Mouse (Mus musculus): ENCODE data around the gene Plk4.
"Not testable (repeated sequence)": the region's sequence is repeated elsewhere in the genome, so short reads cannot be mapped to it uniquely, and the experiment has no call there.

The Plk4 gene

DNA sequence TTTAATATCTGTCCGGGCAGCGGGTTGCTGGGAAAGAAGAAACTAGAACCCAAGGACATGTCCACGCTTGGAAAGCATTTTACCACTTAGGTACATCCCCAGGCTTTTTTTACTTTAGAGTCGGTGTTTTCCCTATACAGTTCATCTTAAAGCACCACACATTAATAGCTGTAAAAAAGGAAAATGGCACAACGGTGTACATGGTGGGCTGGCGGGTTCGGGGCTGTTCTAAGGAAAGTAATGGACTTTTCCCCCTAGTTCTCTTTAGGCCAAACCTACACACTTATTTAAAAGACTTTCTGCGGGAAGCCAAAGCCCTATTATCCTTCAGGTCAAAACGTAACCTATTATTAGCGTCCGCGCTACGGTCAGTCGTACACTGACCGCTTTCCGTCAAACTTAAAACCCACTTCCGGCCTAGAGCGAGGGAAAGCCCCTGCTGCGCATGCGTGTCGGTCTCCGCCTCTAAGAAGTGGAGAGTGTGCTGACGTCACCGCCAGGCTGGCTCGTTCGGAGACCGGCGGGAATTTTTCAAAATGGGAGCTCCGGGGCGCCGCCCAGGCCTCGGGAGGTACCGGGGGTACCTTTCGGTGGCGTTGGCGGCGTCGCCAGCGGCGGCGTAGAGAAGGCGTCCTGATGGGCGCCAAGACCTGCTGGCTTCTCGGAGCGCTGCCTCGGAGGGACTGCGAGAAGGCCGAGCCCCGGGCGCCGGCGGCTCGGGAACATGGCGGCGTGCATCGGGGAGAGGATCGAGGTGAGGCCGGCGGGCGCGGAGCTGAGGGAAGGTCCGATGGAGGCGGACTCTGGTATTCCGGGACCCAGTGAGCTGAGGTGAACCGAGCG, at the start of gene Plk4:
Plk4 (plus strand) TSS at position 490 of the 843 bp plus-strand sequence.
- DNase-seq, result peak; percentile 98

DNA sequence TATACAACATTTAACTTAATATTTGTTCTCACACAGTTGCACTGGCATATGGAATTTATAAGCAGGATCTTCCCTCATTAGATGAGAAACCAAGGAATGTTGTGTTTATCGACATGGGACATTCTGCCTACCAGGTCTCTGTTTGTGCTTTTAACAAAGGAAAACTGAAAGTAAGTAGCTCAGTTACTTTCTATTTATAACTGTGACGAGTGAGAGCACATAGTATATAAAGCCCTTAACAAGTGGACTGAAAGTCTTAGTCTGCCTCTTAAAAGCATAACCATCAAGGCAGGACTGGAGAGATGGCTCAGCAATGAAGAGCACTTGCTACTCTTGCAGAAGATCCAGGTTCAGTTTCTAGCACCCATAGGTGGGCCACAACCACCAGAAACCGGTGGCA, 39.1 kb upstream of the Plk4 start:
- DNase-seq, result no peak

DNA sequence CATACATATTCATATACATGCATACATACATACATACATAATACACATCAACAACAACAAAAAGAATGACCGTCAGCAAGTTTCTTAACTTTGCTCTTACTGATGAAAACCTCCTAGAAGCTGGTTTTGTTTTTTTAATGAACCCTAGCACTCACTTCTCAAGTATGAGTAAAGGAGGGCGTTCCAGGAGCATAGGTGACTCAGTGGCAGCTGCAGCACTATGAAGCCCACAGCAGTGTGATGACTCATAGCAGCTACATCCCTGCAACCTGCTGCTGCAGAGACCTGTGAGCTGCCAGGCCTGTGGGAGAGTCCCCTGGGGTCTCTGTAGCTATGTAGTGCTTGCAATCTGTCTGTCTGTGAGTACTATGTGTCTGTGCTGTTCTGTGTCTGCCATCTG, 38.5 kb upstream of the Plk4 start:
- no peak for DNase-seq

DNA sequence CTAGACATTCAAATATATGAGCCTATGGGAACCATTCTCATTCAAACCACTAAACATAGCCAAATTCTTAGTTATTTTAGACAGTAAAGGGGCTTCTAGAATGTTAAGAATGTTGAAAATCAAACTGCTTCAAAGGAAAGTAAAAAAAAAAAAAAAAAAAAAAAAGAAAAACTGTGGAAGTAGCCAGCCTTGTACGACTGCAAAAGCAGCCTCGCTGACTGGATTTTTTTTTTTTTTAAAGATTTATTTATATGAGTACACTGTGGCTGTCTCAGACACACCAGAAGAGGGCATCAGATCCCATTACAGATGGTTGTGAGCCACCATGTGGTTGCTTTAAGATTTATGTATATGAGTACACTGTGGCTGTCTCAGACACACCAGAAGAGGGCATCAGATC, 6.0 kb upstream of the Plk4 start:
- DNase-seq, result no peak

DNA sequence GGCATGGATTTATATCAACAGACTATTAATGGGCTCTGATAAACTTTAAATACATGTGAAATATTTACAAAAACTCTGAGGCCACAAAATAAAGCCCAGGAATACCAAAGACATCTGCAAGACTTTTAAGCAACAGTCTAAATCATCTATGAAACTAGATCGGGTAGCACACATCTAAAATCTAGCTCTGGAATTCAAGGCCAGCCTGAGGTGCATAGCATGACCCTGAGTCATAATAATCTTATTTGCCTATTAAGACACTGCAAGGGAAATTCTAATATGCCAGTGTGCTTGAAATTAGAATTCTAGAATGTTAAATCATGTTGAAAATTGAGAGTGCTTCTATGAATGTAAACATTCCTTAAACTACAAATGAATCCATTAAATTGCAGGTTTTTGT, 1.8 kb upstream of the Plk4 start:
- DNase-seq, result no peak

DNA sequence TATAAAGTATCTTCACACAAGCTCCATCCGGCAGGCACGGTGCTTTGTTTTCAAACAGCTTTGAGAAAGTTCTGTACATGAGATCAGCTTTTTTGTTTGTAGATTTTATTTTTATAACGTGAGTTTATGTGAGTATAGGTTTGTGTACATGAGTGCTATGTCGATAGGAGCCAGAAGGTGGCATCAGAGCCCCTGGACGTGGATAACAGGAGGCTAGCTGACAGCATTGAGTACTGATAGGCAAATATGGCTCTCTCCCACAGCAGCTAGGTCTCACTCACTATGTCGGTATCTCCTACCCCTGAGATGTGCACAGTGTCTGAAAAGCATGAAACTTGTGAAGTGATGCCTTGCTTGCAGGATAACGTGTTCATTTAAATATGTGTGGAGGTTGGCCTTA, 1.3 kb upstream of the Plk4 start:
- DNase-seq, result peak; percentile 65

DNA sequence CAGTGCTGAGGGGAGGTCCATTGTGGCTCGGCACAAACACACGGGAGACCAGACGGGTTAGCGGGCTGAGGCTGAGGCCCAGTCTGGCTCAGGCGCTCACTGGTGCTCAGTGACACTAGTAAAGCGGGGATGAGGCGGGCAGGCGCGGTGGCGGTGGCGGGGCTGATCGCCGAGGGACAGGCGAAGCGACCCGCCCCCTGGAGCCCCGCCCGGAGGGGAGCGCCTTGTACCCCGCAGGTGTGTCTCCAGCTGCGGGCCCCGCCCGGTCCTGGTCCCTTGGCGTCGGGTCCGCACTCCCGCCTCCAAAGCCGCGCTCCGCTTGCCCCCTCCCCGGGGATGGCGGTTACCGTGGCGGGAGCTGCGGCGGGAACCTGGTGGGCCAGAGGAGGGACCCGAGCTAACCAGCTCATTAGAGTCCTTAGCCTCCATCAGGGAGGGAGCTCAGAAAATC, 579 bp downstream of the Plk4 start:
- peak; percentile 19 for DNase-seq

DNA sequence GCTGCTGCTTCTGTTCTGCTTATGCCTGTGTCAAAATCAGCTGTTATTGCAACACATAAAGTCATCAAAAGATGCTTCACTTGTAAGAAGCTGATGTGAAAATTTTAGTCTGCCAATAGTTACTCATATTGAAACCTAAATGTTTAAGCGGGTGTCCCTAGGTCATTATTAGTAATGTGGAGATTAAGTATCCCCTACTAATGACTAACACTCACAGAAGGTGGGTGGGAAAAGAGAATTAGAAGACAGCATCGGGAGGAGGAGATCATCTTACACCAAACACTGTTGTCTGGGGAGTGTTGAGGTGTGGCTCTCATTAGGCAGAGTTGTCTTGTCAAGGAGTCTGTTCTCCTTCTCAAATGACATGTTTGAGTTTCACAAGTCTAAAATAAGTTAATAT, 7.1 kb downstream of the Plk4 start:
- DNase-seq, result no peak

DNA sequence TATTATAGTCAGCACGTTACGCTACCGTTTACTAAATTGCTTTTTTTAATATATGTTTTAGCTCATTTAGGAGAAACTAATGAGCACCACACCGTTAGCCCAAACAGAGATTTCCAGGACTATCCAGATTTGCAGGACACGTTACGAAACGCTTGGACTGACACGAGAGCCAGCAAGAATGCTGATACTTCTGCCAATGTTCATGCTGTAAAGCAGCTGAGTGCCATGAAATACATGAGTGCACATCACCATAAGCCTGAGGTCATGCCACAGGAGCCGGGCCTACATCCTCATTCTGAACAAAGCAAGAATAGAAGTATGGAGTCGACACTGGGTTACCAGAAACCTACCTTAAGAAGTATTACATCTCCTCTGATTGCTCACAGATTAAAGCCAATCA, 8.9 kb downstream of the Plk4 start:
- DNase-seq, result no peak

DNA sequence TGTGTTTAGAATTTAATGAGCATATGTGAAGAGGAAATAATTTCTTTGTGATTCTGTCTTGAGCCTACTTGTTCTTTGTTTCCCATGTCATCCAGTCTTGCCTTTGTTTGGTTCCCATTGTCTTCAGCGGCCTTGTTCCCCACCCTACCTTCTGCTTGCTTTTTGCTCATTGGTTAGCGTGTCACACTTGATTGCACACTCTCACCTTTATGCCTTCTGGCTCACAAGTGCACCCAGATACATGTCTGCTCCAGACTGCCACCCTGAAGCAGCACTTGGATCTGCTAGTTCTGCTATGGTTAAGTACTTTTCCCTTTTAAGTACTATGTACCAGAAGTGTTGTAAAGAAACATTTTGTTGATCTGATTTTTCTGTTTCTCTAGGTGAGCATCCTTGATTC, 10.1 kb downstream of the Plk4 start:
- DNase-seq, result no peak

DNA sequence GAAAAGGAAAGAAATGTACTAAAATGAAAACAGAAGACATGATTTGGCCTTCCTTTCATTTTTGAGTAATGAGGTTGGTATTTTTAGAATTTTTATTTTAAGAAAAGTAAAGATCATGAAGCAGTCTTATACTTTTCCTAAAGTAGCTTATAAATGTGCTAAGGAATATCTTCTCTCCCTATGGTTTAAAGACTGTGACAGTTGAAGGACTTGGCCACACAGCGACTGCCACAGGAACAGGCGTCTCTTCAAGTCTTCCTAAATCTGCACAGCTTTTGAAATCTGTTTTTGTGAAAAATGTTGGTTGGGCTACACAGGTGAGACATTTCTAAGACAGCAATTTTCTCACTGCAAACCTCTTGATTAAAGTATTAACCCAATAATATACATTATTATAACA, 13.5 kb downstream of the Plk4 start:
- DNase-seq, result no peak

DNA sequence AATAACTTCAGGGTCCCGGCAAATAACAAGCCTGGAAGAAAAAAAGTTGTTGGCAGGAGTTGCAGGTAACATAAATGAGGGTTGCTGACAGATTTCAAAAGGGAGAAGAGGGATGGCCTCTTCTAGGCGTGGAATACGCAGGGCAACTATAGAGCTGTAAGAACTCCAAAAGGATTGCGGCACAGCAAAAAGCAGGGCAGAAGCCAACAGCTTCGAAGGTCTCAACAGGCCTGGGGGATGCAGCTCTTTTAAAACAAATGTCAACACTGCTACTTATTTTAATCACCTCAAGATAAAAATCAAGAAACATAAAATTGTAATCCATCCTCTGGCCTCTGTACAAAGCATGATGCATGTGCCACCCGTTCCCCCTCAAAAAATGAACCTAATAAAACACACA, 45.7 kb downstream of the Plk4 start:
- DNase-seq, result not testable (repeated sequence)

DNA sequence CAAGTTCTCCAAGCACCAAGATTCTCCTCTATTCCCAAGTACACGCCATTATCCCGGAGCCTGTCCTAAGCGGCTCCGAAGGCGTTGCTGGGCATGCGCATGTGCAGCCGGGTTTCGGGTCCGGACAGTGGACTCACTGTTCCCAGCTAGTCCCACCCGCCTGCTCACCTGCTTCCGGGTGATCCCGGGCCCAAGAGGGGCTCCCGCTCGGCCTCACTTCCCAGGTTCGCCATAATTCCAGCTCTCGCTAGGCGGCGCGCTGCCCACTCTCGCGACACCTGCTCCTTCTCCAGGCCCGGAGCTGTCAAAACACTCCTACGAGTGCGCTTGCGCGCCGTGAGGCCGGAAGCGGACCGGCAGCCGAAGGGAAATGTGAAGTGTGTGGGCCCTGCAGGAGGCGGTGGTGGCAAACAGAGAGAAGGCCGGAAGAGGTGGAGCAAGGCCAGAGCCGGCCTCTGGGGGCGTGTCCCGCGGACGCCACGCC, 46.7 kb downstream of the Plk4 start, which contains the start of gene Mfsd8:
Mfsd8 (minus strand) TSS at position 414 of the 484 bp plus-strand sequence.
- peak; percentile 93 for DNase-seq

DNA sequence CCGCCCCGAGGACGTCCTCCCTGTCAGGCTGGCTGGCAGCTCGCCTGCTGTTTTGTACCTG, 47.0 kb downstream of the Plk4 start, which contains the start of gene Abhd18:
Abhd18 (plus strand) TSS at position 14 of the 61 bp plus-strand sequence.
- DNase-seq, result not testable (repeated sequence)

DNA sequence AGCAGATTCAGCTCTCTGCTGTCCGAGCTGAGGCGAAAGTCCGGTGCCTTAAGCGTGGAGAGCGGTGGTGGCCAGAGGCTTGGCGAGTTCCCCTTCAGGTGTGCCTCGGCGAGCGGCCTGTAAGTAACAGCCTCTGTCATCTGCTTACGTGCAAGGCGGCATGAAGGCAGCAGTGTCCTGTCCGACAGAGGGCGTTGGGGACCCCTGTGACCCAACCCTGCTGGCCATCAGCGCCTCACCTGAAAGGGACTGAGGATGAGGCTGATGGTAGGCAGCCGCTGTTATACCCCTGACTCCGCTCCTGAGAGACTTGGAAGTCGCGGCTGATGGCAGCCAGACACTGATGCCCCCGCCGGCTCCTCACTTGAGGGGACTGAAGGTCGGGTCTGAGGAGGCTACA, 47.2 kb downstream of the Plk4 start:
- peak; percentile 56 for DNase-seq

DNA sequence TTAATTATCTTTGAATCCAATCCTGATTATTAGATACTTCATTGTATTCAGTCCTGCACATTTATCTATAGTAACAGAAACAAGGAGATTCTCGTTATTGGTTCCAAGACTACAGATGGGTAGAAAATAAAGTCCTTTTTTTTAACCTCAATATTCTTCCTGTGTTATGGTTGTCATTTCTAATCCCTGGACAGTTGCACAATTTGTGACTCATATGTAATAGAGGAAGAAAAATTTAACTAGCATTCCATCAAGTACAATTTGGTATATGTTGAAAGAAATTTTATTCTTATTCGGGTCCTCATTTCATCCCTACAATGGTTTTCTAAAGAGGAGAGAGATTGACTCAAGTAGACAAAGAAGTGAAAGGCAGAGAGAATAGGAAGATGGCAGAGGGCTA, 48.1 kb downstream of the Plk4 start:
- DNase-seq, result not testable (repeated sequence)

DNA sequence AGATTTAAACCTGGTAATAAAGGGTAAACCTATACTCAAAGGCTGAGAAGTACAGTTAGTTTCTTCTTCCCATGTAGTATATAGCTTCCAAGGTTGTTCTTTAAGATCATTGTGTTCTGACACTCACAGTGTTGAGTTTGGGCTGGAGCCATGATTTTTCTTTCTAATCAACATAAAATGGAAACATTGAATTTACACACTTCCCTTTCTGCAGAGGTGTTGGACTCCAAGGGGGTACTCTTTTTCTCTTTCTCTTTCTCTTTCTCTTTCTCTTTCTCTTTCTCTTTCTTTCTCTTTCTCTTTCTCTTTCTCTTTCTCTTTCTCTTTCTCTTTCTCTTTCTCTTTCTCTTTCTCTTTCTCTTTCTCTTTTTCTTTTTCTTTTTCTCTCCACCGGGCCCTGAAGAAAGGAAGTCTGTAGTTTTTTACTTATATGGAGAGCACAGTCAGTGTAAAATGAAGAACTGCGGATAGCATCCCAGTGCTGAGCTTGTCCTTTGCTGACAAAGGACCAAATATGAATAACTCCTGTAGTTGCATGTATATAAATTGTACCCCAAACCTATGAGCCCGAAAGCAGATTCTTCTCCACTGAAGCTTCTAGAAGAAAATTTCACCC, 53.4 kb downstream of the Plk4 start:
- not testable (repeated sequence) for DNase-seq

Data from lung, postnatal 14 days (tissue).